Mouse (Mus musculus): ENCODE measurements at regions not wholly inside any gene's neighbourhood (a gene's known extent, or its start where the extent isn't known, plus 50 kb on each side); places are given as distances from the start of the nearest gene placed in this dataset.

- no peak for DNase-seq
Observed at GRCm38 (mm10) chr16:71622664-71623063, 685.4 kb upstream of the Robo1 start.

DNA sequence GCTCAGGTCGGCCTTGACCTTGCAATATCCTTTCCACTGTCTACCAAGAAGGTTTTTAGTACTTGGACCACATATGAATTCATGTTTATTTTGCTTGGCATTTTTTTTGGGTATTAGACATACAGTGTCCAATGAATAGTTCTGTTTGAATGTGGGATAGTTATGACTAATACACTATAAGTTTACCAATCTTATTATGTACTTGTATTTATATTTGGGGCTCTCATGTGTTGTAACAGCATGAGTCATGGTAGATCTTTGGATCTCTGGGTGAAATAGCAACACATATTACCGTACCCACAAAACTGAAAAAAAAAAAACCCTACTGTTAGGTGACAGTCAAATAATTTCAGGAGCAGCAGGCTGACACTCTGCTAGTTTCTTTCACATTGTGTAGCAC, 667.7 kb upstream of the Robo1 start:
- no peak for DNase-seq

- DNase-seq: no peak
Observed at GRCm38 (mm10) chr16:71643223-71643622, 664.9 kb upstream of the Robo1 start.

- DNase-seq: no peak
Observed at GRCm38 (mm10) chr16:71678075-71678701, 629.9 kb upstream of the Robo1 start.

- no peak for DNase-seq
Observed at GRCm38 (mm10) chr16:71693464-71693863, 614.6 kb upstream of the Robo1 start.

- no peak for DNase-seq
Observed at GRCm38 (mm10) chr16:71705846-71706245, 602.3 kb upstream of the Robo1 start.

DNA sequence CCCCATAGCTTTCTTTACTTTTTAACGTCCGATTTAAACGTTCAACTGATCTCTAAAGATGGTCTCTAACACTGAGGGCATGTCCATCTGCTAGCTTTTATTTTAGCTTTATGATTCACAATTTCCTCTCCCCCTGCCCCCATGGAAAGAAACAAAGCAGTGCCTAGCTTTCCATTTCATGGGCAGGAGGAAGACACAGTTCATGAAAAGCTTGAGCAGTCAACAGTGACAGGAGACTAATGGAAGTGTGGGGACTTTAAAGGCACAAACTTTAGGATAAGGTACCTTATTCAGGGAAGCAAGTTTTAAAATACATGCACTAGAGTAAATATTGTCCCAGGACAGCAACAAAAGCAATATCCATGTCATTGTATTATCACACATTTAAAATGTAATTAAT, 598.4 kb upstream of the Robo1 start:
- DNase-seq: no peak

GRCm38 (mm10) chr16:71711879-71712278, 596.2 kb upstream of the Robo1 start:
- DNase-seq: no peak

DNA sequence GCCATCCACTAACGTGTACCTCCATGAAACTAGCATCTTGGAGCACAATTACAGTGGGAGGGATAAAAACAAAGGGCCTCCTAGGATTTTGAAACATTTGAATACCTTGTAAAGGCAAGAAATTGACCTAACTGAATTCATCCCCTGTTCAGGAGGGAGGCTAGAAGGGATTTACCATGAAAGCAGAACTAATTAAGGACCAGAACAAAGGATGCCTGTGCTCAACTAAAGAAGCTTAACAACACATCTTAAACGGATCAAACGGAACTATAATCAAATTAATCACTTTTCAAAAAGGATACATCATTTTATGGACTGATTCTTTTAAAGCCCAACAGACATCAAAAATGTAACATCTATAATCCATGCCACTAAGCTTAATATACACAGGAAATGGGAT, 590.9 kb upstream of the Robo1 start:
- no peak for DNase-seq

DNA sequence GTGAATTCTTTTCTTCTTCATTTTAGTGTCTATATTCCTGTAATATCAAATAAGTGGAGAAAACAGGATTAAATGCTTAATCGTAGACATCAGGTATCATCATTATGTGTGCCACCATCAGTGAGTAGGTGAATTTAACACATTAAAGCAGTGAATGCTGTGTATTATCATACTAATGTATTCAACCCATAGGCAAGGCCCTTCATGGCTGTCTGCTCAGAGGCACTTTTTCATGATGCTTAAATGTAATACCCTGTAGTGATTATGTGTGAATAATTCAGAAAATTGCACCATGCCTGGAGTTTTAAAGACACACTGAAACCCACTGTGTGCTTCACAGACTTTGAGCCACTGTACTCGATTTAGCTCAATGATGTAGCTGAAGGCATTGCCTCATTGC, 583.2 kb upstream of the Robo1 start:
- no peak for DNase-seq

DNA sequence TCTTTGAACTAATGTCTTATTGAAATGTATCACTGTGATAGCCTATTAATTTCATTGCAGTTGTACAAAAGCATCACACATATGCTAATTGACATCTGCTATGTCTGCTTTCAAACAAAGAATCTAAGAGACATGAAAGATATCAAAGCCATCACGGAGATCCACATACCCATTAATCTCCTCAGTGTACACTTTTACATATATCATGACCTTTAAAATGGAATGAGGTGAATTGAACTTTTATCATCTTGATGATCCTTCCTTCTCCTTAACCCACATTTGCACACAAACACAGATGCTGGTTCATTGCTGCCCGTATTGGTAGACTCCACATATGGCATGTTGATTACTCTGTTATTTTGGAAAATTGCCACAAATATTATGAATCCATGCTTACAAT, 570.2 kb upstream of the Robo1 start:
- DNase-seq: no peak

GRCm38 (mm10) chr16:71739104-71739503, 569.0 kb upstream of the Robo1 start:
- DNase-seq: no peak

DNA sequence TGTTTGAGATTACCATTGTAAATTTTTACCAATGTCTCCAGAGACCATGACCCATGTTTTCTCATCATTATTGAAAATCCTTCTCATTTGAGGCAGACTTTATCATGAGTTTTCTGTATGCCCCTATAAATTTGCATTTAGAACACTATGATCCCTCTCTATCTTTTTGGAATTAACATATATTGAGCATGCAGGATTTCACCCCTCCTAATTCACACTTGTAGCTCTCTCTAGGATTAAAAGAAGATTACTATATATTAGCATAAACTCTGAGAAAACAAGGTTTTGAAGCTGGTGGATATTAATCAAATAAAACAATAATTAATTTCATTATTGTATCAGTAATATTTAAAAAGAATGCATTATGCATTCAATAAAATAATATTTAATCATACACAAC, 527.2 kb upstream of the Robo1 start:
- no peak for DNase-seq

DNA sequence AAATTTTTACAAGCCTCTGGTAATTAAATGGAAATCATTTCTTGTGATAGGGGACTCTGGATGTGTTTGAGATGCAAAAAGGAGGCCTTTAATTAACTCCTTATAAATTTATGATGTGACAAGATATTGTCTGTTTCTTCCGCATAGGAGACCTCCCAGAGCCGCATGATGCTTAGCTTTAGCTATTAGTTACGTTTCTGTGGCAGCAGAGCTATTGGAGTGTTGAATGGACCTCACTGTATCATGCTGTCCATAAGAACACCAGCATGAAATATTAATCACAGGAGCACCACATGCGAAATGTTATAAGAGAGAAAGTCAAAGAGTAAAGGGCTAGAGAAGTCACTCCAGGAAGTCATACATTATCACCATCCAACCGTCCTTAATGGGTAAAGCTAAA, 495.3 kb upstream of the Robo1 start:
- no peak for DNase-seq

DNA sequence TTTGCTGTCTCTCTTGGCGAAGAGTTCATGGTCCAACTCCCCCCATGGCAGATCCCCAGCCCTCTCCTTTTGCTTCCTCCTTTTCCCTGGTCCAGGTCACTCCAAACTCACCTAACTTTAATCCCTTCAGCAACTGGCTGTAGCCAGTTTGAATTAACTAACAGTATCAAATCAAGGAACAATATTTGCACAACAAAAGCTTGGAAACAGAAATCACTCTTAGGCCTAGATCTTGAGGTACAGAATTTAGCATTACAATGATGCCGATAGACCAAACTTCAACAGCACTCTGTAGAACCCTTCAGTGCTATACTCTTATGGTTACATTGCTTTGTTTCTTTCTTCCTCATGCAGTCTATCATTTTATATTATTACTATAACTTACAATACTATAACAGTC, 472.8 kb upstream of the Robo1 start:
- no peak for DNase-seq

- DNase-seq: no peak
Observed at GRCm38 (mm10) chr16:71850097-71850496, 458.0 kb upstream of the Robo1 start.

- peak; percentile 6 for DNase-seq
Observed at GRCm38 (mm10) chr16:71851590-71852190, 456.4 kb upstream of the Robo1 start.

DNA sequence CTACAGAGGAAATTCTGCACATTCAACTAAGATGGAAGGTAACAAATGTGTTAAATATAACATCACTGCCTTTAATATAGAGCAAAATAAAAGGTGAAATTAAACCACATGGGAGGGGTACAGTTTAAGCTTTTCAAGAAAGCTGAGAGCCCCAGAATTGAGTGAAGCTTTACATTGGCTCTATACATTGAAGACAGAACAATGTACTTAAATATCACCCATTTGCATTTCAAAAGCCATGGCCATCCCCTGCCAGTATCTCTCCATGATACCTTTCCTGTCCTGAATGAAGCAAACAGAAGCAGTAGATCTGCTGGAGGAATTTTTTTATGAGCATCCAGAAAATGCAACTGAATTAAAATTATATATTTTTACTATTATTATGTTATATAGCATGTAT, 450.2 kb upstream of the Robo1 start:
- no peak for DNase-seq

DNA sequence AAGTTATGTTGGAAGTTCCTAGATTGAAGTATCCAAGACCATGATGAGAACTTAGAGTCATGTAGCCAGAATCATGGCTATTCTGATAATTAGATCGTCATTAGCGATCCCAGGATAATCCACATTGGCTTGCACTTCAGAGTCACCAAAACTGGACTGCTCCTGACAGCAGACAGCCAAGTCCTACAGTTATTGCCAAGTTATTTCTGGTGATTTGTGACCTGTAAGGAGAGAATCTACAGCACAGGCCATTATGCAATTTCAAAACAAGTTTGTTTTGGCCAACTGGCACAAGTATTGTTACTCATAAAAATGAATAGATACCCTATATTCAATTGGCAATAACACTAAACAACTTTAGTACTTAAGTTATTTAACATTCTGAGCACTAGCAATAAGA, 447.9 kb upstream of the Robo1 start:
- no peak for DNase-seq

- no peak for DNase-seq
Observed at GRCm38 (mm10) chr16:71885701-71886100, 422.4 kb upstream of the Robo1 start.

DNA sequence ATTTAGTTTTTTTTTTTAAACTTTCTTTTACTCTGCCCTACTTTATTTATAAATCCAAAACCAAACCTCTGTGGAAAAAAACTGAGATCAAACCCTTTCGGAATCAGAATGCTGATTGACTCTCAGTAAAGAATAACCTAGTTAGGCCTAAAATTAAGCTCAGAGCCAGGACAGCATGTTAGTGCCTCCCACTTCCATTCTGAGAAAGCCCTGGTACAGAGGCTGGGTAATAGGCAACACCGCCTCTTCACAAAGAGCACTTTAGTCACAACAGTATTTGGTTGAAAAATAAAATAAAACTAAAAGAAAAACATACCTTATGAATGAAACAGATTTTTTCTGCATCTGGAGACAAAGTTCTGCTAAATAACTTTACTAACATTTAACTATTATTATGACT, 418.4 kb upstream of the Robo1 start:
- DNase-seq: no peak

GRCm38 (mm10) chr16:71923111-71923510, 385.0 kb upstream of the Robo1 start:
- DNase-seq: no peak

DNA sequence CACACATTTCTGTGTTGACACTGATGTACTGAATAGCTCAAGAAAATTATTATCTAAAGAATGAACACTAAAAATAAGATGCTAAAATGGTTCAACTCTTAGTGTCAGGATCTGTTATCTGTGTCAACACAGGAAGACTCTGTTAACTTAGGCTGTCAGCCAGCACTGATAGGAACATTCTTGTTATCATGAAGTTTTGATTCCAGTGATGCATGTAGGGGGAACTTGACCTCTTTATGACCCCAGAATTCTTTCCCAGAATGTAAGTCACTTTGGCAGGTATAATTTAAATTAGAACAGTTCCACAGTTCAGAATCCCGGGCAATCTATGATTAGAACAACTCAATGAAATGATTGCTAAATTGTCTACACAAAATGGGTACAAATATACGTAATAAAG, 363.9 kb upstream of the Robo1 start:
- DNase-seq: peak; percentile 4

DNA sequence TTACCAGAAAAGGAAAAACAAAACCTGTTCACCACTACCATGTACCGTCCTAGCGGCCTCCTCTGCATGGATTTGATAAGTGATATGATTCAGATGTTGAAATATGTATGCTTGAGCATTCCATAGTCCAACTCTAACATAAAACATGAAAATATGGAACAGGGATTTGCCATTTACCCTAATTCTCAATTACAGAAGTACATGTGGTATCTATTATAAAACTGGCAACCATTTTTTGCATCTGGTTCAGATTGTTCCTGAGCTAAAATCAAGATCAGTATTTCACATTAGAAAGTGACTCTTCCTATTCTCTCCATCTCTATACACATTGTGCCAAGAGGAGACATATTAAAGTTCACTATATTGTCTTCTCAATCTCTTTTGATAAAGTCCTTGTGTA, 363.3 kb upstream of the Robo1 start:
- no peak for DNase-seq

- DNase-seq: no peak
Observed at GRCm38 (mm10) chr16:71952879-71953406, 355.2 kb upstream of the Robo1 start.
